ENCODE assay signal across 15 mouse cellular contexts in the genomic region with DNA sequence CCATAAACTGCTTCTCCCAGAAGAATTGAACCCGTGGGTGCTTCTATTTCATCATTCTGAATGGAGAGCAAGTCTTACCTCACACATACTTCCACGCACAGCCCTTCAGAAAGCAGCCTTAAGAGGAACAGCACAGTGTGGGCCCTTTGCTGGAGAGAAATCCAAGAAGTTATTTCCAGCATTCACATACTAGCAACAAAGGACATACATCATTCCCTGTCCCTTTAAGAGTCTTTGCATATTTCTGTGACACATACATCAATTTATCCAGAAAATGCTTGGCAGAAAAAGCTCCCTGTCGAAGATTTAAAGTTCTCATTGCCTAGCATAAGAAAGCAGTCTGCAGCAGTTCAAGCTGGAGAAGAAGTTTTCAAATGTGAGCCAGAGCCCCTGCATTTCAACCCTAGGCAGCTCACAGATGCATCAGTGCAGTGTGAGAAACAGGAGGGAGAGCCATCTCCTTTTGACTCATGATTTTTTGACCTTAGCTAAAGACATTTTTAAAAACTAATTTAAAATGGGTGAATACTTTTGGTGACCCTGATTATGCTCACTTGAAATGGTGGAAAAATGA.
DNase-seq lines count a peak whose midpoint lies in the region; ATAC-seq and TF ChIP-seq lines count a peak whose summit lies in the region.
"Had no signal": no experiment of that assay in that cellular context is flagged by ENCODE, and none has a peak within 500 bp of the region (broad histone marks: within the 10 kb centered on the region; RNA-seq: fewer than 3 reads in every experiment).

No protein-coding gene starts in this region.

- H3K4me1 ChIP-seq in forebrain, embryonic 16.5 days (replicated peaks; ENCODE audit: control insufficient read depth, insufficient read depth, low read length) = peaks cover 19% of the 10 kb centered on the region
- peaks cover 18% of the 10 kb centered on the region for H3K4me1 ChIP-seq in forebrain, embryonic 14.5 days (ENCODE audit: control insufficient read depth, insufficient read depth, low read length)
- H3K4me1 ChIP-seq in kidney, postnatal 0 days (replicated peaks; ENCODE audit: insufficient read depth, low read length) = peaks cover 10% of the 10 kb centered on the region; the same call in 1 of the 2 replicates
- peaks cover 9% of the 10 kb centered on the region for H3K4me1 ChIP-seq in intestine, embryonic 16.5 days (ENCODE audit: control insufficient read depth, insufficient read depth, low read length)

- no peak overlapping the region for H3K4me3 ChIP-seq in forebrain, embryonic 16.5 days (replicated peaks; ENCODE audit: low read length)
- H3K4me3 ChIP-seq in forebrain, embryonic 14.5 days (ENCODE audit: low read depth, low read length) = no peak overlapping the region
- no peak overlapping the region for H3K4me3 ChIP-seq in kidney, postnatal 0 days (replicated peaks; ENCODE audit: low read depth, low read length)
- no peak overlapping the region for H3K4me3 ChIP-seq in intestine, embryonic 16.5 days (ENCODE audit: low read length)
- H3K4me3 ChIP-seq: limb, embryonic 13.5 days; midbrain, embryonic 12.5 days had no signal

- ATAC-seq in forebrain, embryonic 16.5 days = no peak
- no peak for ATAC-seq in forebrain, embryonic 14.5 days
- ATAC-seq in kidney, postnatal 0 days (replicated peaks; ENCODE audit: low FRiP score, low read depth) = no peak
- ATAC-seq in intestine, embryonic 16.5 days = peak; percentile 72

- H3K4me2 ChIP-seq in forebrain, embryonic 16.5 days (ENCODE audit: low read length) = no peak overlapping the region
- H3K4me2 ChIP-seq in forebrain, embryonic 14.5 days (ENCODE audit: low read length) = no peak overlapping the region
- H3K4me2 ChIP-seq in kidney, postnatal 0 days (ENCODE audit: low read length) = peak overlapping the region; percentile 40; the same call in 1 of the 2 replicates
- H3K4me2 ChIP-seq in intestine, embryonic 16.5 days (ENCODE audit: low read depth, low read length) = no peak overlapping the region
- H3K4me2 ChIP-seq: limb, embryonic 13.5 days; midbrain, embryonic 12.5 days had no signal

- H3K9me3 ChIP-seq in forebrain, embryonic 16.5 days (ENCODE audit: control insufficient read depth, low read length) = no peaks in the 10 kb centered on the region
- H3K9me3 ChIP-seq in forebrain, embryonic 14.5 days (replicated peaks; ENCODE audit: control insufficient read depth, low read length) = no peaks in the 10 kb centered on the region
- no peaks in the 10 kb centered on the region for H3K9me3 ChIP-seq in kidney, postnatal 0 days (replicated peaks; ENCODE audit: low read length)
- H3K9me3 ChIP-seq in intestine, embryonic 16.5 days (ENCODE audit: control insufficient read depth, low read length) = no peaks in the 10 kb centered on the region
- H3K9me3 ChIP-seq: G1E; limb, embryonic 13.5 days; midbrain, embryonic 12.5 days had no signal

- H3K27ac ChIP-seq in forebrain, embryonic 16.5 days (ENCODE audit: low read length) = peak overlapping the region; percentile 58; the same call in 1 of the 2 replicates
- no peak overlapping the region for H3K27ac ChIP-seq in forebrain, embryonic 14.5 days (ENCODE audit: low read depth, low read length)
- H3K27ac ChIP-seq in kidney, postnatal 0 days = peak overlapping the region; percentile 51
- H3K27ac ChIP-seq in intestine, embryonic 16.5 days (ENCODE audit: low read length) = no peak overlapping the region
- H3K27ac ChIP-seq: limb, embryonic 13.5 days; midbrain, embryonic 12.5 days had no signal

- no peak for DNase-seq in forebrain, embryonic 14.5 days (ENCODE audit: low spot score)
- peak; percentile 91 for DNase-seq in kidney, postnatal 0 days (ENCODE audit: low spot score)
- DNase-seq in kidney, adult 9 months = no peak
- DNase-seq in 3T3-L1 (ENCODE audit: low read depth, low spot score) = peak; percentile 36
- no peak for DNase-seq in adrenal gland, postnatal 4 days (ENCODE audit: low spot score in 2 of 2)
- DNase-seq in spleen, adult 12 weeks (ENCODE audit: low spot score) = no peak
- DNase-seq: cerebellum, adult 18-20 months; heart, postnatal 10 days; lung, adult 2 months; thymus, postnatal 36 days had no signal

- 39% methylated on average over 3 of the region's 3 CpGs for WGBS in forebrain, embryonic 16.5 days
- WGBS in forebrain, embryonic 14.5 days = 52% methylated on average over 3 of the region's 3 CpGs
- 36% methylated on average over 3 of the region's 3 CpGs for WGBS in kidney, postnatal 0 days
- WGBS in intestine, embryonic 16.5 days = 46% methylated on average over 3 of the region's 3 CpGs

- H3K36me3 ChIP-seq in forebrain, embryonic 16.5 days (ENCODE audit: control insufficient read depth, insufficient read depth) = no peaks in the 10 kb centered on the region
- H3K36me3 ChIP-seq in forebrain, embryonic 14.5 days (ENCODE audit: control insufficient read depth, insufficient read depth, low read length) = no peaks in the 10 kb centered on the region
- H3K36me3 ChIP-seq in kidney, postnatal 0 days (ENCODE audit: insufficient read depth, low read length) = no peaks in the 10 kb centered on the region
- H3K36me3 ChIP-seq in intestine, embryonic 16.5 days (ENCODE audit: control insufficient read depth, insufficient read depth, low read length) = no peaks in the 10 kb centered on the region
- H3K36me3 ChIP-seq: G1E; limb, embryonic 13.5 days; midbrain, embryonic 12.5 days had no signal

- TF ChIP-seq CTCF in kidney, postnatal 0 days (IDR thresholded peaks at IDR 0.05; ENCODE audit: low read depth) = no peak

- no peaks in the 10 kb centered on the region for H3K27me3 ChIP-seq in forebrain, embryonic 16.5 days (replicated peaks; ENCODE audit: control insufficient read depth, insufficient read depth, low read length)
- no peaks in the 10 kb centered on the region for H3K27me3 ChIP-seq in forebrain, embryonic 14.5 days (replicated peaks; ENCODE audit: control insufficient read depth, insufficient read depth, low read length)
- no peaks in the 10 kb centered on the region for H3K27me3 ChIP-seq in kidney, postnatal 0 days (ENCODE audit: insufficient read depth, low read length)
- H3K27me3 ChIP-seq in intestine, embryonic 16.5 days (replicated peaks; ENCODE audit: control insufficient read depth, insufficient read depth, low read length) = no peaks in the 10 kb centered on the region
- H3K27me3 ChIP-seq: midbrain, embryonic 12.5 days had no signal

- H3K9ac ChIP-seq in forebrain, embryonic 16.5 days (replicated peaks; ENCODE audit: low read depth, low read length) = no peak overlapping the region
- no peak overlapping the region for H3K9ac ChIP-seq in forebrain, embryonic 14.5 days (ENCODE audit: low read length)
- H3K9ac ChIP-seq in kidney, postnatal 0 days (ENCODE audit: low read depth, low read length) = no peak overlapping the region
- no peak overlapping the region for H3K9ac ChIP-seq in intestine, embryonic 16.5 days (ENCODE audit: low read depth, low read length)
- H3K9ac ChIP-seq: limb, embryonic 13.5 days; midbrain, embryonic 12.5 days had no signal

Comparison
In these comparisons a context has a peak if more than half of its experiments do, and no peak if none do; other contexts are left out.
1. H3K27ac ChIP-seq: peak in forebrain, embryonic 16.5 days (single experiment) and kidney, postnatal 0 days (single experiment); none in forebrain, embryonic 14.5 days (single experiment) and intestine, embryonic 16.5 days (single experiment).
2. DNase-seq: peak in kidney, postnatal 0 days (single experiment) and 3T3-L1 (single experiment); none in forebrain, embryonic 14.5 days (single experiment), kidney, adult 9 months (single experiment), adrenal gland, postnatal 4 days (0 of 2) and spleen, adult 12 weeks (single experiment).